Mouse (Mus musculus) limb, embryonic 10.5 days (tissue): ENCODE results near the gene Hecw2. TPM values are rescaled to one million over a fixed set of nuclear protein-coding genes. Genes with fewer than 3 reads are reported as not detected.

Experiments used
- DNase-seq: peaks from one replicate; pipeline ENCODE4 v3.0.0-alpha.2; 2017; ENCODE audit warnings: low spot score
- H3K27ac ChIP-seq: fragments of 300-500 bp; sonication (generic); 2 replicates; pipeline ENCODE4 v1.5.1; 2016; ENCODE audit warnings: mild to moderate bottlenecking
- H3K27me3 ChIP-seq: fragments of 300-500 bp; sonication (generic); 2 replicates; pipeline ENCODE4 v1.6.1; 2016; ENCODE audit warnings: low read depth, mild to moderate bottlenecking; ENCODE audit not compliant: poor library complexity, severe bottlenecking
- H3K36me3 ChIP-seq: fragments of 300-500 bp; sonication (generic); 2 replicates; pipeline ENCODE4 v1.6.1; 2016; ENCODE audit warnings: mild to moderate bottlenecking, moderate library complexity
- H3K4me1 ChIP-seq: fragments of 300-500 bp; sonication (generic); 2 replicates; pipeline ENCODE4 v1.6.1; 2016
- H3K4me3 ChIP-seq: fragments of 300-500 bp; sonication (generic); 2 replicates; pipeline ENCODE4 v1.5.1; 2016; ENCODE audit warnings: mild to moderate bottlenecking, moderate library complexity
- H3K9me3 ChIP-seq: fragments of 300-500 bp; sonication (generic); replicated peaks from 2 replicates; pipeline ENCODE4 v1.6.1; 2016; ENCODE audit warnings: mild to moderate bottlenecking
- WGBS: fragments of 180-500 bp; shearing (Covaris S2); methylation state at CpG from one replicate; pipeline ENCODE4 v1.1.7; 2016; 5-methylcytosine and 5-hydroxymethylcytosine counted together
- polyA plus RNA-seq: library from polyadenylated mRNA; unstranded; fragments of >200 nt; fragmentation: Nextera tagmentation; extraction: Ambion mirVana; gene quantifications from 2 replicates; pipeline ENCODE4 v1.2.1, GENCODE M21; 2016

The Hecw2 gene
- polyA plus RNA-seq, 1 experiment from 2014 or later: 2.5 TPM

- no peaks in the 10 kb centered on the region for H3K27me3 ChIP-seq
- no peak overlapping the region for H3K27ac ChIP-seq
Observed at GRCm38 (mm10) chr1:53894299-53894698, 300.7 kb downstream of the Hecw2 start.

GRCm38 (mm10) chr1:53890380-53890779 is 304.6 kb downstream of the Hecw2 start:
- no peaks in the 10 kb centered on the region for H3K27me3 ChIP-seq
- no peak overlapping the region for H3K27ac ChIP-seq
- WGBS: 57% methylated on average over 3 of the region's 3 CpGs
- DNase-seq: no peak
- no peaks in the 10 kb centered on the region for H3K4me1 ChIP-seq
- H3K36me3 ChIP-seq: no peaks in the 10 kb centered on the region
- H3K9me3 ChIP-seq: no peaks in the 10 kb centered on the region
- H3K4me3 ChIP-seq: no peak overlapping the region

More at GRCm38 (mm10) chr1:53894299-53894698, 300.7 kb downstream of the Hecw2 start:
- Histone ChIP-seq H3K4me1 (no peaks in the 10 kb centered on the region), H3K36me3 (no peaks in the 10 kb centered on the region), H3K9me3 (no peaks in the 10 kb centered on the region), H3K4me3 (no peak overlapping the region)
- no peak for DNase-seq
- WGBS: 94% methylated on average over 5 of the region's 5 CpGs

GRCm38 (mm10) chr1:53889806-53890205 is 305.2 kb downstream of the Hecw2 start:
- DNase-seq: no peak
- Histone ChIP-seq H3K9me3 (no peaks in the 10 kb centered on the region), H3K36me3 (no peaks in the 10 kb centered on the region), H3K4me1 (no peaks in the 10 kb centered on the region), H3K4me3 (no peak overlapping the region), H3K27me3 (no peaks in the 10 kb centered on the region), H3K27ac (no peak overlapping the region)
- WGBS: 88% methylated on average over 3 of the region's 3 CpGs

GRCm38 (mm10) chr1:53882480-53882879 is 312.5 kb downstream of the Hecw2 start:
- no peak for DNase-seq
- Histone ChIP-seq H3K36me3 (no peaks in the 10 kb centered on the region), H3K4me1 (no peaks in the 10 kb centered on the region), H3K4me3 (no peak overlapping the region), H3K9me3 (no peaks in the 10 kb centered on the region), H3K27ac (no peak overlapping the region), H3K27me3 (no peaks in the 10 kb centered on the region)
- WGBS: 81% methylated on average over 2 of the region's 2 CpGs

GRCm38 (mm10) chr1:53875919-53876318 is 319.0 kb downstream of the Hecw2 start:
- no peaks in the 10 kb centered on the region for H3K27me3 ChIP-seq
- 89% methylated on average over 5 of the region's 5 CpGs for WGBS

GRCm38 (mm10) chr1:53867316-53867715 is 327.7 kb downstream of the Hecw2 start:
- WGBS: 92% methylated on average over 2 of the region's 2 CpGs
- Histone ChIP-seq H3K4me3 (no peak overlapping the region), H3K4me1 (no peaks in the 10 kb centered on the region), H3K9me3 (no peaks in the 10 kb centered on the region), H3K36me3 (no peaks in the 10 kb centered on the region), H3K27me3 (no peaks in the 10 kb centered on the region), H3K27ac (no peak overlapping the region)
- DNase-seq: no peak

More at GRCm38 (mm10) chr1:53875919-53876318, 319.0 kb downstream of the Hecw2 start:
- H3K27ac ChIP-seq: no peak overlapping the region
- no peaks in the 10 kb centered on the region for H3K36me3 ChIP-seq
- no peaks in the 10 kb centered on the region for H3K9me3 ChIP-seq
- H3K4me1 ChIP-seq: no peaks in the 10 kb centered on the region
- DNase-seq: no peak
- no peak overlapping the region for H3K4me3 ChIP-seq

GRCm38 (mm10) chr1:53866374-53866902 is 328.5 kb downstream of the Hecw2 start:
- Histone ChIP-seq H3K9me3 (no peaks in the 10 kb centered on the region), H3K4me3 (no peak overlapping the region), H3K4me1 (no peaks in the 10 kb centered on the region), H3K36me3 (no peaks in the 10 kb centered on the region), H3K27ac (no peak overlapping the region), H3K27me3 (no peaks in the 10 kb centered on the region)
- WGBS: 49% methylated on average over 3 of the region's 3 CpGs
- no peak for DNase-seq

GRCm38 (mm10) chr1:53864046-53864445 is 330.9 kb downstream of the Hecw2 start:
- 59% methylated on average over 3 of the region's 3 CpGs for WGBS
- Histone ChIP-seq H3K9me3 (no peaks in the 10 kb centered on the region), H3K36me3 (no peaks in the 10 kb centered on the region), H3K27ac (no peak overlapping the region), H3K4me3 (no peak overlapping the region), H3K27me3 (no peaks in the 10 kb centered on the region), H3K4me1 (no peaks in the 10 kb centered on the region)
- DNase-seq: no peak

GRCm38 (mm10) chr1:53860611-53861010 is 334.4 kb downstream of the Hecw2 start:
- H3K4me1 ChIP-seq: no peaks in the 10 kb centered on the region
- no peak overlapping the region for H3K27ac ChIP-seq
- DNase-seq: no peak
- H3K36me3 ChIP-seq: no peaks in the 10 kb centered on the region
- no peaks in the 10 kb centered on the region for H3K27me3 ChIP-seq
- H3K4me3 ChIP-seq: no peak overlapping the region
- 85% methylated on average over 3 of the region's 3 CpGs for WGBS
- no peaks in the 10 kb centered on the region for H3K9me3 ChIP-seq

- H3K9me3 ChIP-seq: no peaks in the 10 kb centered on the region
- H3K27ac ChIP-seq: no peak overlapping the region
- no peaks in the 10 kb centered on the region for H3K27me3 ChIP-seq
- no peaks in the 10 kb centered on the region for H3K36me3 ChIP-seq
- no peaks in the 10 kb centered on the region for H3K4me1 ChIP-seq
- DNase-seq: no peak
- no peak overlapping the region for H3K4me3 ChIP-seq
Observed at GRCm38 (mm10) chr1:53859175-53859574, 335.8 kb downstream of the Hecw2 start.

GRCm38 (mm10) chr1:53856501-53857103 is 338.4 kb downstream of the Hecw2 start:
- Histone ChIP-seq H3K36me3 (no peaks in the 10 kb centered on the region), H3K27ac (no peak overlapping the region), H3K27me3 (no peaks in the 10 kb centered on the region), H3K4me3 (no peak overlapping the region), H3K9me3 (no peaks in the 10 kb centered on the region), H3K4me1 (no peaks in the 10 kb centered on the region)
- DNase-seq: no peak
- WGBS: 96% methylated on average over 7 of the region's 7 CpGs

GRCm38 (mm10) chr1:53855732-53856131 is 339.2 kb downstream of the Hecw2 start:
- no peaks in the 10 kb centered on the region for H3K9me3 ChIP-seq
- WGBS: 93% methylated on average over 7 of the region's 7 CpGs
- H3K27ac ChIP-seq: no peak overlapping the region
- H3K4me1 ChIP-seq: no peaks in the 10 kb centered on the region
- H3K4me3 ChIP-seq: no peak overlapping the region
- no peak for DNase-seq
- no peaks in the 10 kb centered on the region for H3K27me3 ChIP-seq
- no peaks in the 10 kb centered on the region for H3K36me3 ChIP-seq

- Histone ChIP-seq H3K4me3 (no peak overlapping the region), H3K27me3 (no peaks in the 10 kb centered on the region), H3K36me3 (no peaks in the 10 kb centered on the region), H3K27ac (no peak overlapping the region), H3K4me1 (no peaks in the 10 kb centered on the region), H3K9me3 (no peaks in the 10 kb centered on the region)
- 88% methylated on average over 3 of the region's 3 CpGs for WGBS
- DNase-seq: no peak
Observed at GRCm38 (mm10) chr1:53852086-53852610, 342.8 kb downstream of the Hecw2 start.

- no peak overlapping the region for H3K4me3 ChIP-seq
- no peaks in the 10 kb centered on the region for H3K27me3 ChIP-seq
- no peaks in the 10 kb centered on the region for H3K9me3 ChIP-seq
- no peak overlapping the region for H3K27ac ChIP-seq
- 75% methylated on average over 8 of the region's 8 CpGs for WGBS
- no peak for DNase-seq
- no peaks in the 10 kb centered on the region for H3K36me3 ChIP-seq
- no peaks in the 10 kb centered on the region for H3K4me1 ChIP-seq
Observed at GRCm38 (mm10) chr1:53851334-53851733, 343.6 kb downstream of the Hecw2 start.
